Mouse (Mus musculus) forebrain, embryonic 10.5 days (tissue): ENCODE data around the gene Ddb2. TPM values are rescaled to one million over a fixed set of nuclear protein-coding genes. Genes with fewer than 3 reads are reported as not detected.

Source experiments
- DNase-seq: peaks from one replicate; pipeline ENCODE4 v3.0.0-alpha.2; 2017; ENCODE audit warnings: low spot score; ENCODE audit errors: extremely low spot score
- H3K27ac ChIP-seq: fragments of 300-500 bp; sonication (generic); 2 replicates; pipeline ENCODE4 v1.5.1; 2016; ENCODE audit warnings: mild to moderate bottlenecking
- H3K27me3 ChIP-seq: fragments of 300-500 bp; sonication (generic); 2 replicates; pipeline ENCODE4 v1.6.1; 2016; ENCODE audit warnings: mild to moderate bottlenecking; ENCODE audit not compliant: poor library complexity, severe bottlenecking
- H3K36me3 ChIP-seq: fragments of 300-500 bp; sonication (generic); replicated peaks from 2 replicates; pipeline ENCODE4 v1.6.1; 2016; ENCODE audit warnings: mild to moderate bottlenecking, moderate library complexity
- H3K4me1 ChIP-seq: fragments of 300-500 bp; sonication (generic); 2 replicates; pipeline ENCODE4 v1.6.1; 2016
- H3K4me3 ChIP-seq: fragments of 300-500 bp; sonication (generic); 2 replicates; pipeline ENCODE4 v1.5.1; 2016; ENCODE audit warnings: mild to moderate bottlenecking, moderate library complexity
- H3K9me3 ChIP-seq: fragments of 300-500 bp; sonication (generic); 2 replicates; pipeline ENCODE4 v1.6.1; 2016; ENCODE audit warnings: mild to moderate bottlenecking, moderate library complexity
- WGBS: fragments of 180-500 bp; shearing (Covaris S2); methylation state at CpG from one replicate; pipeline ENCODE4 v1.1.7; 2016; 5-methylcytosine and 5-hydroxymethylcytosine counted together
- polyA plus RNA-seq: library from polyadenylated mRNA; unstranded; fragments of >200 nt; fragmentation: Nextera tagmentation; extraction: Ambion mirVana; gene quantifications from 2 replicates; pipeline ENCODE4 v1.2.1, GENCODE M21; 2016

Gene Ddb2
- polyA plus RNA-seq, 1 experiment from 2014 or later = 10.6 TPM

- 0 out of 2 replicates have a peak, but pooled peaks cover 6% of the 10 kb centered on the region for H3K27me3 ChIP-seq
- peaks cover 27% of the 10 kb centered on the region for H3K4me1 ChIP-seq
- H3K36me3 ChIP-seq = peaks cover 71% of the 10 kb centered on the region
- 89% methylated on average over 17 of the region's 17 CpGs for WGBS
- no peaks in the 10 kb centered on the region for H3K9me3 ChIP-seq
- no peak for DNase-seq
- H3K4me3 ChIP-seq = peak overlapping the region; percentile 92
- H3K27ac ChIP-seq = peak overlapping the region; percentile 96
These were observed 27.2 kb upstream of the Ddb2 start for GRCm38 (mm10) chr2:91263692-91264660.

DNA sequence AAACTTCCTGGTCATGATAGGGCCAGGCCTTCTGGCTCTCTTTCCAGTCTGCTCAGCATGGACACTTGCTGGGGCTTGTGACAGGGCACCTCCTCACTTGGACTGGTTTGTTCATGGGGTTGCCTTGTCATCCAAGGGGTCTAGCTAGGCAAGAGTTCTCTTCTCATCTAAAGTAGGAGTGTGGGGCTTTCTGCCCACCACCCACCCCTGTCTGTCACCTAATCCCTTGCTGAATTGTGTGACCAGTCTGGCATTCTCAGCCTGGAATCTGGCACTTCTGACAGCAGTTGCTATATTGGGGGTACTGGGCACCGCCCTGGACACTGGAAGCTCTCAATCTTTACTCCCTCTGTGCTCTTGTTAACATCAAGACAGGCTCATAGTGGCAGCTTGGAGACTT lies 22.7 kb upstream of the Ddb2 start:
- Histone ChIP-seq H3K4me3 (no peak overlapping the region), H3K9me3 (no peaks in the 10 kb centered on the region), H3K27ac (no peak overlapping the region), H3K27me3 (peaks cover 39% of the 10 kb centered on the region), H3K36me3 (peaks cover 44% of the 10 kb centered on the region), H3K4me1 (peaks cover 55% of the 10 kb centered on the region)
- 88% methylated on average over 1 of the region's 1 CpGs for WGBS
- no peak for DNase-seq

GRCm38 (mm10) chr2:91258830-91259229 lies 22.0 kb upstream of the Ddb2 start:
- Histone ChIP-seq H3K27me3 (peaks cover 46% of the 10 kb centered on the region), H3K4me3 (no peak overlapping the region), H3K36me3 (peaks cover 40% of the 10 kb centered on the region), H3K9me3 (no peaks in the 10 kb centered on the region), H3K27ac (no peak overlapping the region), H3K4me1 (peaks cover 50% of the 10 kb centered on the region)
- WGBS = 54% methylated on average over 1 of the region's 1 CpGs
- DNase-seq = no peak

- Histone ChIP-seq H3K4me3 (peak overlapping the region; percentile 73), H3K9me3 (no peaks in the 10 kb centered on the region), H3K4me1 (peaks cover 49% of the 10 kb centered on the region), H3K27me3 (peaks cover 53% of the 10 kb centered on the region), H3K36me3 (peaks cover 32% of the 10 kb centered on the region), H3K27ac (peak overlapping the region; percentile 91)
- no peak for DNase-seq
- WGBS = 84% methylated on average over 5 of the region's 5 CpGs
These were observed 21.3 kb upstream of the Ddb2 start for GRCm38 (mm10) chr2:91258054-91258453.

DNA sequence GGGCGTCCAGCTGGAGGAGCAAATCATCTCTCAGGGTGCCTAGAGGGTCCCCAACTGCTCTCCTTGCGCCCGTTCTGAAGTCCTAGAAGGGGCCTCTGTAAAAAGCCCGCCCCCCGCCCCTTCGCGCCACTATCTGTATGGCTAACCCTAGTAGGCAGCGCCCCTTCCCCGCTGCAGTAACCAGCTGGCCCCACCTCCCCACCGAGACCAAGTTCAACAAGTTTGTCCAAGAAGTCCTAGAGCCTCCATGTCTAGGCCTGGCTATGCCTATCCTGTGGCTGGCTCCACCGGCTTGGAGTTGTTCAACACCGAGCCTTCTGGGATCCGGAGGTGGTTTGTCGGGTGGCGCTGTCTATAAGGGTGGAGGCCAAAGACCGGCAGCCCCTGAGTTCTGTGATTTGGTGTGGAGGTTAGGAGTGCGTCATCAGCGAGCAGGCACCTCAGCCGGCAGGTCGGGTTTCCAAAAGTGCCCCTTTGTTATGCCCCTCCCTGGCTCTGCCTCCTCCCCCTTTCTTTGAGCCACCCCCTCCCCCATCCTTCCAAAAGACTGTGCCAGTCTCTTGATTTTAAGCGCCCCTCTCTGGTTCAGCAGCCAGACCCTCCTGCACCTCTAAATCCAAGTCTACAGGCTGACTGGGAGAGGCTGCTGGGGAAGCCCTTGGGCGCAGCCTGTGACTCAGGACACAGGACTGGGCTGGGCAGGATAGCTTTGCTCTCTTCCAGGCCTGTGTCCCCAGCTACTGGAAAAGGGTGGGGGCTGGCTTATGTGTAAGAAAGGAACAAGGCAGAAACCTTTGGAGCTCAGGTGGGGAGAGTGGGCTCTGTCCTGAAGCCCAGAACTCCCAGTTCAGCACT lies 20.6 kb upstream of the Ddb2 start:
- Histone ChIP-seq H3K4me1 (peaks cover 49% of the 10 kb centered on the region), H3K36me3 (peaks cover 25% of the 10 kb centered on the region), H3K4me3 (peak overlapping the region; percentile 73), H3K9me3 (no peaks in the 10 kb centered on the region), H3K27ac (peak overlapping the region; percentile 91), H3K27me3 (peaks cover 60% of the 10 kb centered on the region)
- peak; percentile 73 for DNase-seq
- 3% methylated on average over 22 of the region's 22 CpGs for WGBS

DNA sequence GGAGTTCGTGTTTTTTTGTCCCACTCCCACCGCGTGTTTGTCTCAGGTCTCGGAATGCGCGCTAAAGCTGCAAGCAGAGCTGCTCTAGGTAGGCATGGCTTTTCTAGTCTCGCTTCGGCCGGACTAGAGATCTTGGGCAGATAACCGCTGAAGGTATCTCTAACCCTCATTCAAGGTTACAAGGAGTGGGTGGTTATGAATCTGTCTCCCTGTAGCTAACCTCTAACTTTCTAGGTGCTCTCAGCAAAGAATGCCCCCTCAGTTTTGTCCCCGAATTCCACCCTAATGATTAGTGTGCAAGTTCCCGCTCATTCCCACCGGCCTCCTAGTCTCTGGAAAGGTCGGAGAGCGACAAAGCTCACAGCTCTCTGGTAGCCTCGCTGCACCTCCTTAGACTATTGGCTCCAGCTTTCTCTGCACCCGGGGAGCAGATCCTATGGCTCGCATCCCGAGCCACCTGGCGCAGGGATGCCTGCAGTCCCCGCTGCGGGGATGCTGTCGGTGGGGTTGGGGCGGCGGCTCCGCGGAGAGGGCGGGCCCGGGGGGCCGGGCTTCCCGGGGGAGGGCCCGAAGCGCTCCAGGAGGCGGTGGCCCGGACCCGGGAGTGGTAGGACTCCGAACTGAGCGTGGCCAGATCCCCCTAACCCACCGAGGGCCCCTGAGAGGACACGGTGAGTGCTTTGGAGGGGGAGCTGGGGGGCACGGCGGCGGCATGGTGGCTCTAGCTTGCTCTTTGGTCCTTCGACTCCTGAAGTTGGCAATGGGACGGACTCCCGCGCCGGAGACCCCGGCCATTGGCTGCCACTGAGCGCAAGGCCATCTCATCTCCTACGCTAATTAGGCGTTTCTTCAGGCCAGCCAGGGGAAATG lies 19.7 kb upstream of the Ddb2 start:
- Histone ChIP-seq H3K27me3 (peaks cover 69% of the 10 kb centered on the region), H3K27ac (peak overlapping the region; percentile 91), H3K36me3 (peaks cover 16% of the 10 kb centered on the region), H3K4me1 (peaks cover 49% of the 10 kb centered on the region), H3K9me3 (no peaks in the 10 kb centered on the region), H3K4me3 (peak overlapping the region; percentile 73)
- WGBS = under 1% methylated on average over 52 of the region's 52 CpGs
- peak; percentile 80 for DNase-seq

GRCm38 (mm10) chr2:91255661-91256150 lies 18.9 kb upstream of the Ddb2 start, which contains the start of gene Pacsin3:
Pacsin3 (plus strand) TSS chr2:91255954.
- peak; percentile 61 for DNase-seq
- Histone ChIP-seq H3K4me1 (peaks cover 49% of the 10 kb centered on the region), H3K27me3 (peaks cover 69% of the 10 kb centered on the region), H3K36me3 (peaks cover 8% of the 10 kb centered on the region), H3K27ac (peak within 1 kb of the TSS; percentile 91), H3K9me3 (no peaks in the 10 kb centered on the region), H3K4me3 (peak within 1 kb of the TSS; percentile 73)
- under 1% methylated on average over 27 of the region's 27 CpGs for WGBS

- 25% methylated on average over 8 of the region's 8 CpGs for WGBS
- no peak for DNase-seq
- peaks cover 49% of the 10 kb centered on the region for H3K4me1 ChIP-seq
- H3K4me3 ChIP-seq = peak overlapping the region; percentile 73; the same call in 1 of the 2 replicates
- no peak overlapping the region for H3K27ac ChIP-seq
- peaks cover 69% of the 10 kb centered on the region for H3K27me3 ChIP-seq
- no peaks in the 10 kb centered on the region for H3K36me3 ChIP-seq
- no peaks in the 10 kb centered on the region for H3K9me3 ChIP-seq
These were observed 18.1 kb upstream of the Ddb2 start for GRCm38 (mm10) chr2:91254725-91255380.

DNA sequence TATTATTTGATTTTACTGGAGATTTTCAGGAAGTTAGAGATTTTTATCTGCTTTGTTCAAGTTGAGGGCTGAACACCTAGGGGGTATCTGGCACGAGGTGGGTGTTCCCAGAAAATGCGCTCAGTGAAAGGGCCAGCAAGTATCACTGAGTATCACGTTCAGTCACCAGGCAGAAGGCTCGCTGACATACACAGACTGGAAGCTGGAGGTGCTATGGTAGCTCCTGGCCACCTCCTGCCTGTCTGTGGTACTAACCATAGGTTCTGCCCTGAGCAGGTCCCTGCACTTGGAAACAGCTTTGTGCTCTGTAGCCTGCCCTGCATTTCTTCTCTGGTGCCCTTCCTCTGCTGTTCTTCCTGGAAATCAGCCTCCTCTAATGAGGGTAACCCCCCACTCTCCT lies 15.7 kb upstream of the Ddb2 start:
- H3K4me1 ChIP-seq = peaks cover 33% of the 10 kb centered on the region
- no peak overlapping the region for H3K27ac ChIP-seq
- no peak for DNase-seq
- H3K27me3 ChIP-seq = peaks cover 49% of the 10 kb centered on the region
- H3K36me3 ChIP-seq = no peaks in the 10 kb centered on the region
- WGBS = 62% methylated on average over 4 of the region's 4 CpGs
- no peak overlapping the region for H3K4me3 ChIP-seq
- H3K9me3 ChIP-seq = no peaks in the 10 kb centered on the region

- no peak for DNase-seq
- Histone ChIP-seq H3K4me3 (no peak overlapping the region), H3K27me3 (peaks cover 47% of the 10 kb centered on the region), H3K27ac (no peak overlapping the region), H3K9me3 (no peaks in the 10 kb centered on the region), H3K36me3 (no peaks in the 10 kb centered on the region), H3K4me1 (peaks cover 29% of the 10 kb centered on the region)
- WGBS = 81% methylated on average over 4 of the region's 4 CpGs
These were observed 15.2 kb upstream of the Ddb2 start for GRCm38 (mm10) chr2:91252001-91252400.

DNA sequence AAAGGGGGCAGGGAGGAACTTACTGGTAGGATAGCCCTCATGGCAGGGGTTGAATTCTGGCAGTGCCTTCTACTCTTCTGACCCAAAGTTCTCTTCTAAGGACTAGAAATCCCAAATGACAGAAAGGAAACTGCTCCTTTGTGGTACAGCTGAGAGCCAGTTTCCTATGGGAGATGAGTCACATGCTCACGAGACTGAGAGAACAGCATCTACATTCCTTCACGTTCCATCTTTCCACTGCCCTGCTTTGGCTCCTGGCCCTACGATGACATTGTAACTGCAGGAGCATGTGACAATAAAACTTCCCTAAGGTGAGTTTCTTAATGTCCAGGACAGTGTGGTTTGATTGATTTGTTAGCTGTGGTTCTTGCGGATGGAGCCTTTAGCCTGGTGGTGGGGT lies 11.6 kb upstream of the Ddb2 start:
- no peaks in the 10 kb centered on the region for H3K36me3 ChIP-seq
- DNase-seq = no peak
- H3K4me1 ChIP-seq = peaks cover 7% of the 10 kb centered on the region
- H3K9me3 ChIP-seq = no peaks in the 10 kb centered on the region
- peaks cover 19% of the 10 kb centered on the region for H3K27me3 ChIP-seq
- no peak overlapping the region for H3K27ac ChIP-seq
- no peak overlapping the region for H3K4me3 ChIP-seq
- 91% methylated on average over 4 of the region's 4 CpGs for WGBS
